Mouse (Mus musculus) inflammation-experienced regulatory T-cells (primary cell): Measurements from ENCODE around the gene Trmt2a. TPM values are rescaled to one million over a fixed set of nuclear protein-coding genes. Genes with fewer than 3 reads are reported as not detected.

Experiments used
- polyA plus RNA-seq, 2 experiments: library from polyadenylated mRNA; unstranded; fragments of 100-300 nt; shearing (Covaris generic); gene quantifications; one replicate each; pipeline ENCODE4 v1.2.1; 2017

Gene Trmt2a
- polyA plus RNA-seq = 100 to 1,000 TPM in 1 of 2 experiments, 10 to 100 TPM in 1; 98.1 to 127 TPM

GRCm38 (mm10) chr16:18248433-18249363 is at the start of gene Trmt2a, which contains the start of gene Ranbp1:
Gene Trmt2a (plus strand): TSS chr16:18248679.
Gene Ranbp1 (minus strand): TSS chr16:18248732.

GRCm38 (mm10) chr16:18217579-18217978 is 30.9 kb upstream of the Trmt2a start, which contains the start of gene Ccdc188:
Gene Ccdc188 (plus strand): TSS chr16:18217879.

DNA sequence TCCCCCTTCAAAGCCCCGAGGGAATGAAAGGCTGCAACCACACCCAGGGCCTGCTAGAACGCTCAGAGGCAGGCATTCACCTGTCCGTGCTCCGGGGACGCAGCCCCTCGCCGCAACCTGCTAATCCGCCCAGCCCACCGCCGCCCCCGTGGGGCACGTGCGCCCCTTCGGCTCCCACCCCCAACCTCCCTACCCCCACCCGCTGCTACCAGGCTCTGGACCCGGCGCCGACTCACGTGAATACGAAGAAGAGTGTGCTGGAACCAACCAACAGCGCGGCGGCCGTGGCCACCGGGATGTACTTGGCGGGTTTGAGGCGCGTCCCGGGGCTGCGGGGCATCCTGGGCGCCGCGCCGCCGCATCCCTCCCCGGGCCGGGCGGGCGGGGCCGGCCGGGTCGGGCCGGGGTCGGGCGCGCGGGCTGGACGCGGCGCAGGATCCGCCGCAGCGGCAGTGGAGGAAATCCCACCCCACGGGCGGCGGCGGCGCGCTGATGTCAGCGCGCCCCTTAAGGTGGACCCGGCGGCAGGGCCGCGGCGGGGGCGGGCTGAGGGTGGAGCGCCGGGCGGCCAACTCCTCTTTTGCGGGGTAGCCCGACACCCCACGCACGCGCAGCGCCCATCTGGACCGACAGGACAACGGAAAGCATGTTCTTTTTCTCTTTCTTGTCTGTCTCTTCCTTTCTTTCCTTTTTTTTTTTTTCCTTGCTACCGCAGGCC is 13.6 kb upstream of the Trmt2a start, which contains the start of gene Zdhhc8:
Gene Zdhhc8 (minus strand): TSS at position 466 of the 718 bp plus-strand sequence.

GRCm38 (mm10) chr16:18258221-18258620 is 9.7 kb downstream of the Trmt2a start, which contains the start of gene Gm49776:
Gene Gm49776 (minus strand): TSS chr16:18258321.

DNA sequence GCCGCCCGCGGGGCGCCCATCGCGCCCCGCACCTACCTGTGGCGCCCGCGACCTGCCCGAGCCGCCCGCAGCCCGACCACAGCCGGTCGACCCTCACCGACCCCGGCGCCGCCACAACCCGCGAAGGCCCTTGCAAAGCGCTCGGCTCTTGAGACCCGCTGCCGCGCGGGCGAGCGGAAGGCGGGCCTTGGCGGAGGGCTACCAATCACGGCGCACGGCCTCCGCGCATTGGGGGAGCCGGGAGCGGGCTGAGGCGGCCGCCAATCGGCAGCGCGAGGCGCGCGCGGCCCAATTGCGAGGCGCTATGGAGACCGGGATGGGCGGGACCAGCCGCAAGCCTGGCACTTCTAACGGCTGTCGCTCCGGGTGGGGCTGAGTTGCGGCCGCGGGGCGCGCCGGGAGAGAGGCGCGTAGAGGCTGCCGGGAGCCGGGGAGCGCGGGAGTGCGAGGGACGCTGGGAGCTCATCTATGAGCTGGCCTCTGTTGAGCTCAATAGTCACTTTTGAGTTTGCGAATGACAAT is 40.6 kb downstream of the Trmt2a start, which contains the start of gene Dgcr8:
Gene Dgcr8 (minus strand): TSS at position 180 of the 522 bp plus-strand sequence.

Other genes starting within 250 kb of the Trmt2a start
- gene Dgcr6, start 195.8 kb upstream of the Trmt2a start, polyA plus RNA-seq = 10 to 100 TPM; 30.2 to 32.6 TPM
- 1 to 10 TPM; 3.7 to 5.0 TPM for gene Prodh, start 158.5 kb upstream of the Trmt2a start, polyA plus RNA-seq
- gene Rtn4r, start 121.0 kb upstream of the Trmt2a start, polyA plus RNA-seq = not detected
- not detected for gene Ccdc188, start 30.8 kb upstream of the Trmt2a start, polyA plus RNA-seq
- gene Zdhhc8, start 13.5 kb upstream of the Trmt2a start, polyA plus RNA-seq = 1 to 10 TPM; 7.2 to 9.1 TPM
- gene Ranbp1, start 53 bp downstream of the Trmt2a start, polyA plus RNA-seq = 100 to 1,000 TPM; 216 to 273 TPM
- not detected for gene Gm49776, start 9.6 kb downstream of the Trmt2a start, polyA plus RNA-seq
- gene Dgcr8, start 40.6 kb downstream of the Trmt2a start, polyA plus RNA-seq = 10 to 100 TPM; 26.5 to 37.7 TPM
- 10 to 100 TPM; 58.5 to 71.9 TPM for gene Tango2, start 99.4 kb downstream of the Trmt2a start, polyA plus RNA-seq
- 1 to 10 TPM; 1.1 to 1.7 TPM for gene Arvcf, start 99.5 kb downstream of the Trmt2a start, polyA plus RNA-seq
- 10 to 100 TPM; 30.2 to 39.9 TPM for gene Txnrd2, start 177.7 kb downstream of the Trmt2a start, polyA plus RNA-seq
- 10 to 100 TPM; 42.9 to 67.2 TPM for gene Comt, start 178.2 kb downstream of the Trmt2a start, polyA plus RNA-seq